Mouse (Mus musculus) CH12.LX (cell line): ENCODE results near the gene Tcf21. TPM values are rescaled to one million over a fixed set of nuclear protein-coding genes. Genes with fewer than 3 reads are reported as not detected.

Experiments used
- DNase-seq: peaks from one replicate; pipeline ENCODE4 v3.0.0-alpha.2; 2013; ENCODE audit errors: extremely low read depth
- H3K27ac ChIP-seq: 2 replicates; pipeline ENCODE4 v1.5.1; 2012; ENCODE audit warnings: low read depth, mild to moderate bottlenecking, control low read depth, moderate library complexity; ENCODE audit not compliant: insufficient read depth
- H3K27me3 ChIP-seq: replicated peaks from 2 replicates; pipeline ENCODE3; 2012; ENCODE audit warnings: inconsistent platforms
- H3K36me3 ChIP-seq, 2 experiments: replicated peaks in 1 of 2; 2 replicates each; pipeline versions ENCODE3 to v1.6.1; 2012; ENCODE audit warnings: inconsistent platforms in 1 of 2, low read length in 1 of 2, mild to moderate bottlenecking in 1 of 2, mixed read lengths in 1 of 2, moderate library complexity in 1 of 2; ENCODE audit not compliant: control insufficient read depth in 1 of 2, insufficient read depth in 1 of 2
- H3K4me1 ChIP-seq, 2 experiments: 2 replicates each; pipeline ENCODE4 v1.6.1; 2012; ENCODE audit warnings: inconsistent platforms in 1 of 2, moderate library complexity in 1 of 2; ENCODE audit not compliant: insufficient read depth in 2 of 2, control insufficient read depth in 1 of 2
- H3K4me2 ChIP-seq: 2 replicates; pipeline ENCODE4 v1.6.1; 2012; ENCODE audit warnings: low read depth, mild to moderate bottlenecking, control low read depth; ENCODE audit not compliant: poor library complexity, insufficient read depth, severe bottlenecking
- H3K4me3 ChIP-seq, 3 experiments: fragments of 150-350 bp in 1 of 3; sonication (generic) in 1 of 3; replicated peaks in 1 of 3; 2 replicates each; pipeline versions ENCODE3 to v1.5.1; 2011 to 2012; ENCODE audit warnings: low read depth in 2 of 3, low read length in 2 of 3, mild to moderate bottlenecking in 2 of 3, moderate library complexity in 2 of 3, control low read depth in 1 of 3, improper control_type of control experiment in 1 of 3, inconsistent platforms in 1 of 3, mixed read lengths in 1 of 3; ENCODE audit not compliant: poor library complexity in 1 of 3
- H3K79me2 ChIP-seq: replicated peaks from 2 replicates; pipeline ENCODE4 v1.6.1; 2012; ENCODE audit warnings: mild to moderate bottlenecking, moderate library complexity; ENCODE audit not compliant: control insufficient read depth, poor library complexity, insufficient read depth, severe bottlenecking; ENCODE audit errors: extremely low read depth
- H3K9ac ChIP-seq: 2 replicates; pipeline ENCODE4 v1.6.1; 2012; ENCODE audit warnings: low read depth, mild to moderate bottlenecking, control low read depth, moderate library complexity; ENCODE audit not compliant: insufficient read depth
- H3K9me3 ChIP-seq: replicated peaks from 2 replicates; pipeline ENCODE3; 2012; ENCODE audit warnings: low read length, inconsistent platforms, mixed read lengths
- CHD1 ChIP-seq: IDR thresholded peaks from 2 replicates; pipeline ENCODE4 v1.6.1; 2012; ENCODE audit warnings: low read depth, low read length, improper control_type of control experiment, inconsistent platforms
- CHD2 ChIP-seq: IDR thresholded peaks from 2 replicates; pipeline ENCODE4 v1.6.1; 2011; ENCODE audit warnings: low read length, improper control_type of control experiment
- CTCF ChIP-seq, 2 experiments: IDR thresholded peaks in 1 of 2; conservative IDR thresholded peaks in 1 of 2; 2 replicates each; pipeline ENCODE4 v1.5.1; 2011 to 2012; ENCODE audit warnings: low read depth in 2 of 2, low read length in 2 of 2, improper control_type of control experiment in 1 of 2, inconsistent platforms in 1 of 2, mild to moderate bottlenecking in 1 of 2, moderate library complexity in 1 of 2
- ELF1 ChIP-seq: IDR thresholded peaks from 2 replicates; pipeline ENCODE4 v1.6.1; 2014; ENCODE audit warnings: low read depth, mild to moderate bottlenecking, inconsistent platforms, low read length, improper control_type of control experiment
- IRF4 ChIP-seq: IDR thresholded peaks from 2 replicates; pipeline ENCODE4 v1.6.1; 2014; ENCODE audit warnings: low read depth, mild to moderate bottlenecking, inconsistent platforms, low read length, improper control_type of control experiment
- JUN ChIP-seq: IDR thresholded peaks from 2 replicates; pipeline ENCODE4 v1.6.1; 2011; ENCODE audit warnings: low read depth, mild to moderate bottlenecking, low read length, improper control_type of control experiment, moderate library complexity; ENCODE audit not compliant: insufficient read depth
- MAFK ChIP-seq: IDR thresholded peaks from 2 replicates; pipeline ENCODE4 v1.6.1; 2011; ENCODE audit warnings: low read length, improper control_type of control experiment; ENCODE audit not compliant: insufficient replicate concordance
- MAZ ChIP-seq: IDR thresholded peaks from 2 replicates; pipeline ENCODE4 v1.6.1; 2012; ENCODE audit warnings: low read depth, mild to moderate bottlenecking, inconsistent platforms, low read length, improper control_type of control experiment, moderate library complexity
- MXI1 ChIP-seq: IDR thresholded peaks from 2 replicates; pipeline ENCODE4 v1.6.1; 2011; ENCODE audit warnings: mild to moderate bottlenecking, low read depth, low read length, improper control_type of control experiment
- PAX5 ChIP-seq: IDR thresholded peaks from 2 replicates; pipeline ENCODE4 v1.6.1; 2012; ENCODE audit warnings: low read length, inconsistent platforms, mixed read lengths
- POLR2A ChIP-seq: IDR thresholded peaks from 2 replicates; pipeline ENCODE4 v1.6.1; 2011; ENCODE audit warnings: low read depth, mild to moderate bottlenecking, improper control_type of control experiment, low read length
- RAD21 ChIP-seq: IDR thresholded peaks from 2 replicates; pipeline ENCODE4 v1.6.1; 2011; ENCODE audit warnings: low read depth, mild to moderate bottlenecking, low read length, improper control_type of control experiment, moderate library complexity
- SIN3A ChIP-seq: IDR thresholded peaks from 2 replicates; pipeline ENCODE4 v1.6.1; 2012; ENCODE audit warnings: low read length, improper control_type of control experiment, inconsistent platforms
- SMC3 ChIP-seq: IDR thresholded peaks from 2 replicates; pipeline ENCODE4 v1.6.1; 2011; ENCODE audit warnings: low read depth, low read length, improper control_type of control experiment
- TBP ChIP-seq: conservative IDR thresholded peaks from 2 replicates; pipeline ENCODE4 v1.6.1; 2011; ENCODE audit warnings: low read depth, low read length, improper control_type of control experiment
- USF2 ChIP-seq: conservative IDR thresholded peaks from 2 replicates; pipeline ENCODE4 v1.6.1; 2011; ENCODE audit warnings: low read depth, low read length, improper control_type of control experiment
- dilution Hi-C: fragments of 300-500 bp; cut with MboI; formaldehyde crosslinking; loops from 2 replicates; pipeline ENCODE4 v1.14.3; 2020; ENCODE audit warnings: low sequenced_read_pairs; ENCODE audit not compliant: extremely low pct_unique_long_range_greater_than_20kb, extremely low pct_ligation_motif_present
- in situ Hi-C: fragments of 300-500 bp; cut with MboI; formaldehyde crosslinking; loops from 3 replicates; pipeline ENCODE4 v1.14.3; 2019; ENCODE audit warnings: low sequenced_read_pairs, low pct_ligation_motif_present, low pct_unique_long_range_greater_than_20kb, mixed read lengths
- polyA plus RNA-seq: library from polyadenylated mRNA; unstranded; fragments of >175 nt; gene quantifications from 2 replicates; pipeline ENCODE4 v1.2.1, GENCODE M21; 2012; ENCODE audit warnings: low read depth; ENCODE audit not compliant: insufficient read length
- total RNA-seq, 2 experiments: library from RNA; depleted of rRNA; stranded (reverse); fragments of 300-350 nt in 1 of 2; fragments of >200 nt in 1 of 2; gene quantifications; 2 replicates each; pipeline ENCODE4 v1.2.3; 2012 to 2014

Gene Tcf21
- total and polyA plus RNA-seq, 3 experiments, result not detected

- in situ Hi-C loops, result no loop called here
- H3K79me2 ChIP-seq, result no peaks in the 10 kb centered on the region
These were observed 38.1 kb upstream of the Tcf21 start for GRCm38 (mm10) chr10:22858111-22858510.

GRCm38 (mm10) chr10:22854330-22854729 lies 34.4 kb upstream of the Tcf21 start:
- Histone ChIP-seq H3K4me3 (no peak overlapping the region), H3K36me3 (no peaks in the 10 kb centered on the region), H3K4me2 (no peak overlapping the region), H3K9ac (no peak overlapping the region), H3K27ac (no peak overlapping the region), H3K79me2 (no peaks in the 10 kb centered on the region), H3K27me3 (no peaks in the 10 kb centered on the region), H3K9me3 (no peaks in the 10 kb centered on the region), H3K4me1 (no peaks in the 10 kb centered on the region)
- TF ChIP-seq MAFK (no peak), TBP (no peak), SMC3 (no peak), IRF4 (no peak), CTCF (conservative IDR thresholded peaks at IDR 0.05 in 1 of 2, IDR thresholded peaks at IDR 0.05 in 1 of 2; ENCODE audit: low read depth in 2 of 2, low read length in 2 of 2) (no peak), SIN3A (no peak), POLR2A (no peak), JUN (no peak), CHD1 (no peak), CHD2 (no peak), PAX5 (no peak), MAZ (no peak), ELF1 (no peak), MXI1 (no peak), RAD21 (no peak)
- DNase-seq, result no peak
- in situ Hi-C loops, result no loop called here
- dilution Hi-C loops, result no loop called here

More at GRCm38 (mm10) chr10:22858111-22858510, 38.1 kb upstream of the Tcf21 start:
- H3K9ac ChIP-seq, result no peak overlapping the region
- no peak overlapping the region for H3K4me2 ChIP-seq
- dilution Hi-C loops, result no loop called here
- H3K4me1 ChIP-seq, result no peaks in the 10 kb centered on the region
- TF ChIP-seq SMC3, result peak; percentile 61
- no peak for TF ChIP-seq MAFK
- TF ChIP-seq USF2, result no peak
- peak in 1 of 2 experiments; percentile 62; a peak in 2 of 4 replicates for TF ChIP-seq CTCF (conservative IDR thresholded peaks at IDR 0.05 in 1 of 2, IDR thresholded peaks at IDR 0.05 in 1 of 2; ENCODE audit: low read depth in 2 of 2, low read length in 2 of 2)
- TF ChIP-seq PAX5, result no peak
- peak; percentile 12 for TF ChIP-seq RAD21
- TF ChIP-seq IRF4, result no peak
- TF ChIP-seq, all 38 proteins: peak for 3
- no peak overlapping the region for H3K27ac ChIP-seq
- H3K36me3 ChIP-seq, result no peaks in the 10 kb centered on the region
- H3K27me3 ChIP-seq, result no peaks in the 10 kb centered on the region
- no peak overlapping the region for H3K4me3 ChIP-seq
- H3K9me3 ChIP-seq, result no peaks in the 10 kb centered on the region
- DNase-seq, result peak; percentile 21
